In genomic region chr1:91918257-91918800, GRCm38 (mm10) we compare ENCODE assay signal across 17 mouse cellular contexts.
"Had no signal": no experiment of that assay in that cellular context is flagged by ENCODE, and none has a peak within 500 bp of the region (broad histone marks: within the 10 kb centered on the region; RNA-seq: fewer than 3 reads in every experiment).

No protein-coding gene starts in this region.

- H3K36me3 ChIP-seq: hindbrain, embryonic 10.5 days; hindbrain, embryonic 12.5 days; intestine, embryonic 15.5 days; limb, embryonic 10.5 days; limb, embryonic 12.5 days; liver, embryonic 13.5 days had no signal

- ATAC-seq: hindbrain, embryonic 16.5 days; inflammation-experienced regulatory T-cells, adult 6 months; intestine, embryonic 15.5 days; intestine, postnatal 0 days had no signal

- DNase-seq: gastrocnemius, postnatal 10 days; gastrocnemius, postnatal 25 days; heart, adult 2 months; liver; liver, embryonic 13.5 days had no signal

- H3K27me3 ChIP-seq: hindbrain, embryonic 12.5 days; intestine, embryonic 15.5 days; limb, embryonic 12.5 days; liver, embryonic 13.5 days had no signal

- H3K4me3 ChIP-seq: heart, adult 2 months; hindbrain, embryonic 10.5 days; hindbrain, embryonic 12.5 days; intestine, embryonic 15.5 days; layer of hippocampus, adult 2 months; limb, embryonic 10.5 days; limb, embryonic 12.5 days; liver, embryonic 13.5 days had no signal

- H3K27ac ChIP-seq: heart, adult 2 months; hindbrain, embryonic 10.5 days; hindbrain, embryonic 12.5 days; hindbrain, embryonic 14.5 days; intestine, embryonic 15.5 days; layer of hippocampus, adult 2 months; limb, embryonic 10.5 days; limb, embryonic 12.5 days; liver, embryonic 13.5 days had no signal

- H3K4me2 ChIP-seq: heart, embryonic 11.5 days; hindbrain, embryonic 12.5 days; hindbrain, embryonic 14.5 days; intestine, embryonic 15.5 days; limb, embryonic 12.5 days; liver, embryonic 11.5 days; liver, embryonic 13.5 days had no signal
